Mouse (Mus musculus) forebrain, embryonic 13.5 days (tissue): ENCODE measurements around the gene Gpr1. TPM values are rescaled to one million over a fixed set of nuclear protein-coding genes. Genes with fewer than 3 reads are reported as not detected.
A peak's percentile ranks its signal among the peaks of the same experiment; 100 is the strongest.

Experiments used
- ATAC-seq: fragments of 200-750 bp; cut with Nextera tagmentation; 2 replicates; pipeline ENCODE4 v1.8.0; 2017
- H3K27ac ChIP-seq: fragments of 300-500 bp; sonication (generic); 2 replicates; pipeline ENCODE4 v1.5.1; 2015; ENCODE audit warnings: inconsistent platforms, mild to moderate bottlenecking, moderate library complexity
- H3K27me3 ChIP-seq: fragments of 300-500 bp; sonication (generic); 2 replicates; pipeline ENCODE4 v1.6.1; 2015; ENCODE audit warnings: mild to moderate bottlenecking, inconsistent platforms
- H3K36me3 ChIP-seq: fragments of 300-500 bp; sonication (generic); 2 replicates; pipeline ENCODE4 v1.6.1; 2015; ENCODE audit warnings: mild to moderate bottlenecking, inconsistent platforms; ENCODE audit not compliant: poor library complexity, severe bottlenecking
- H3K4me1 ChIP-seq: fragments of 300-500 bp; sonication (generic); 2 replicates; pipeline ENCODE4 v1.6.1; 2015; ENCODE audit warnings: inconsistent platforms
- H3K4me2 ChIP-seq: fragments of 300-500 bp; sonication (generic); 2 replicates; pipeline ENCODE4 v1.6.1; 2015; ENCODE audit warnings: inconsistent platforms, mild to moderate bottlenecking, moderate library complexity
- H3K4me3 ChIP-seq: fragments of 300-500 bp; sonication (generic); 2 replicates; pipeline ENCODE4 v1.5.1; 2015; ENCODE audit warnings: mild to moderate bottlenecking, inconsistent platforms
- H3K9ac ChIP-seq: fragments of 300-500 bp; sonication (generic); 2 replicates; pipeline ENCODE4 v1.6.1; 2015; ENCODE audit warnings: mild to moderate bottlenecking, inconsistent platforms
- H3K9me3 ChIP-seq: fragments of 300-500 bp; sonication (generic); replicated peaks from 2 replicates; pipeline ENCODE4 v1.6.1; 2016; ENCODE audit warnings: inconsistent platforms
- WGBS: fragments of 180-500 bp; shearing (Covaris S2); methylation state at CpG from one replicate; pipeline ENCODE4 v1.1.7; 2015; 5-methylcytosine and 5-hydroxymethylcytosine counted together
- polyA plus RNA-seq: library from polyadenylated mRNA; unstranded; fragments of >200 nt; fragmentation: Nextera tagmentation; extraction: Ambion mirVana; gene quantifications from 2 replicates; pipeline ENCODE4 v1.2.1, GENCODE M21; 2015

The Gpr1 gene
- 0.14 and 0.48 TPM in 2 replicates for polyA plus RNA-seq

- no peaks in the 10 kb centered on the region for H3K36me3 ChIP-seq
- peak within 1 kb of the TSS; percentile 49 for H3K4me2 ChIP-seq
- H3K4me1 ChIP-seq = peaks cover 15% of the 10 kb centered on the region
- H3K27ac ChIP-seq = no peak within 1 kb of the TSS
- H3K9ac ChIP-seq = peak within 1 kb of the TSS; percentile 51
- H3K4me3 ChIP-seq = peak within 1 kb of the TSS; percentile 20
- peaks cover 5% of the 10 kb centered on the region; the same call in 1 of the 2 replicates for H3K27me3 ChIP-seq
- no peak for ATAC-seq
- no peaks in the 10 kb centered on the region; the same call in 1 of the 2 replicates for H3K9me3 ChIP-seq
- 35% methylated on average over 3 of the region's 3 CpGs for WGBS
These were observed at the start of gene Gpr1 for GRCm38 (mm10) chr1:63214271-63214558. Gpr1 (minus strand) TSS chr1:63214543.

DNA sequence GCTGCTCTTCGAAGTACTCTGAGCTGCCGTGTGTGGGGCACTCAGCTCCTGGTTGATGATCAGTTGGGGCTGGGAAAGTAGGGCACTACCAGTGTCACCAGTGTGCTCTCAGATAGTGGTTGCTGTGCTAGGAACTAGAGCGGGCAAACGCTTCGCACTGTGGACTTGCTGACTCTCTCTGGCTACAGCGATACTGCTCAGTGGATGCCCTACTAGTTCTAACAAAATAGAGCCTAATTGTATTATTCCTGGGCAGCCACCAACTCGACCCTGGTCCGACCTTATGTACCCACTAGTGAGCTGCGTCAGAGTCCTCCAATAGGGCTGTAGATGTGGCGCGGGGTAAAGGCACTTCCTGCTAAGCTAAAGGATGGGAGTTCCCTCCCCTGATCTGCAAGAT lies 49.3 kb upstream of the Gpr1 start:
- H3K4me1 ChIP-seq = no peaks in the 10 kb centered on the region
- peaks cover 81% of the 10 kb centered on the region for H3K27me3 ChIP-seq
- no peak overlapping the region for H3K27ac ChIP-seq
- no peak for ATAC-seq
- H3K9me3 ChIP-seq = no peaks in the 10 kb centered on the region
- H3K4me2 ChIP-seq = no peak overlapping the region
- no peak overlapping the region for H3K9ac ChIP-seq
- H3K4me3 ChIP-seq = no peak overlapping the region
- H3K36me3 ChIP-seq = no peaks in the 10 kb centered on the region
- 30% methylated on average over 11 of the region's 11 CpGs for WGBS

DNA sequence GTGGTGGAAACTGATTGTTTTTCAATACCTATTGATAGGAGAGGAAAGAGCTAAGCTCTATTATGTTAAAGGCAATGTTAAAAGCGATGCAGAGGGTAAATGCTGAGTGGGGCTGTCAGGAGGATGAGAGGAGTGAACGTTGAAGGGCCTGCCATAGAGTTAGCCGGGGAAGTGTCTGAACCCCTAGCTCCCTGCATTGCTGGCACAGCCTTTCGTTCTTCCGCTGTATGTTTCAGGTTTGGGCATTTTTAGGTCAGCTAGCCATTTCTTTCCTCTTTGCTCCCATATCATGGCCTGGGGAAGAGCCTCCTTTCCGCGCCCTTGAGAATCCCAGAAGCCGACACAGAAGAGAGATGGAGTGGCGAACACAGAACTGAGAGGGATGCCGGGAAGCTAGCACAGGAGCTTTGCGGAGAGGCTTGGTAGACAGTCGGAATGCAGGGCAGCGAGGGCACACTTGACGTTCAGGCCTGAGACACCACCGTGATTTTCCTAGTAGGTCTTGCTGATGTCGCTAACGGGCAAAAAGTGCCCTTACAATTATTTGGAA lies 46.8 kb upstream of the Gpr1 start:
- no peak overlapping the region for H3K4me2 ChIP-seq
- no peak overlapping the region for H3K9ac ChIP-seq
- peaks cover 7% of the 10 kb centered on the region for H3K4me1 ChIP-seq
- no peak for ATAC-seq
- H3K27ac ChIP-seq = no peak overlapping the region
- no peak overlapping the region for H3K4me3 ChIP-seq
- H3K9me3 ChIP-seq = no peaks in the 10 kb centered on the region
- H3K36me3 ChIP-seq = no peaks in the 10 kb centered on the region
- 44% methylated on average over 17 of the region's 17 CpGs for WGBS
- H3K27me3 ChIP-seq = peaks cover 88% of the 10 kb centered on the region

DNA sequence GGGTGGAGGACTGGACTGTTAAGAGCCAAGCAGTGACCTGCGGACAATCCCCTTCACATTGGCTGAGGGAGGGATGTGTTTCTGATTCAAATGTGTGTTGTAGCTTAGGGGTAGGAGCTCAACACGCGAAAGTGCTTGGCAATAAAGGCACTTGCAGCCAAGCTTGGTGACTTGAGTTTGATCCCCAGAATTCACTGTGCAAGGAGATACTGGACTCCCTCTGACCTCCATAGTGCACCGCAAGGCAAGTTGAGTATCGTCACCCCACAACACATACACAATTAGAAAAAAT lies 46.3 kb upstream of the Gpr1 start:
- Histone ChIP-seq H3K9ac (no peak overlapping the region), H3K4me3 (no peak overlapping the region), H3K36me3 (no peaks in the 10 kb centered on the region), H3K27me3 (peaks cover 90% of the 10 kb centered on the region), H3K4me2 (no peak overlapping the region), H3K4me1 (peaks cover 10% of the 10 kb centered on the region), H3K9me3 (no peaks in the 10 kb centered on the region), H3K27ac (no peak overlapping the region)
- 40% methylated on average over 5 of the region's 5 CpGs for WGBS
- no peak for ATAC-seq

GRCm38 (mm10) chr1:63259916-63260741 lies 45.8 kb upstream of the Gpr1 start:
- Histone ChIP-seq H3K4me3 (no peak overlapping the region), H3K27ac (no peak overlapping the region), H3K27me3 (peaks cover 90% of the 10 kb centered on the region), H3K9ac (no peak overlapping the region), H3K36me3 (no peaks in the 10 kb centered on the region), H3K9me3 (no peaks in the 10 kb centered on the region), H3K4me2 (no peak overlapping the region), H3K4me1 (peaks cover 16% of the 10 kb centered on the region)
- 53% methylated on average over 17 of the region's 17 CpGs for WGBS
- ATAC-seq = no peak

DNA sequence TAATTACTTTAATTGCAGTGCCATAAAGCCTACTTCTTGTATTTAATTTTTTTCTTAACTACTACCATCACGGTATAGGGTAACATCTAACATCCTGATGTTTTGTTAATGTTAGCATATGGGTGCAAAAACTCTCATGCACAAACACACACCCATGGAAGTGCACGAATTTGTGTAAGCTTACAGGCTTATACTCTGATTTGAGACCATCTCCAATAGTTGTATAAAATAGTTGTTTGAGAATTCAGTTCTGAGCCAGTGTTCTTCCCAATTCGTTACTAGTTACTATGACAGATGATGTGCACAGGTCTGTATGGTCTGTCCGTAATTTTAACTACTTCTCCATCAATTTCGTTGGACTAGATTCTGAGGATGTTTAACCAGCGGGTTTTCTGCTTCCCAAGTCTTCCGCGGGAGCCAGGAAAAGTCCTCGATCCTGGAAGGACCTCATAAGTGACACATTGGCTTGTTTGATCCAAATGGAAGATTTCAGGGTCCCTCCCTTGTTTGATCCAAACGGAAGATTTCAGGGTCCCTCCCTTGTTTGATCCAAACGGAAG lies 45.0 kb upstream of the Gpr1 start:
- Histone ChIP-seq H3K9ac (no peak overlapping the region), H3K9me3 (no peaks in the 10 kb centered on the region), H3K27ac (no peak overlapping the region), H3K4me1 (peaks cover 16% of the 10 kb centered on the region), H3K4me3 (no peak overlapping the region), H3K4me2 (no peak overlapping the region), H3K27me3 (peaks cover 90% of the 10 kb centered on the region), H3K36me3 (no peaks in the 10 kb centered on the region)
- WGBS = 45% methylated on average over 11 of the region's 11 CpGs
- ATAC-seq = no peak

DNA sequence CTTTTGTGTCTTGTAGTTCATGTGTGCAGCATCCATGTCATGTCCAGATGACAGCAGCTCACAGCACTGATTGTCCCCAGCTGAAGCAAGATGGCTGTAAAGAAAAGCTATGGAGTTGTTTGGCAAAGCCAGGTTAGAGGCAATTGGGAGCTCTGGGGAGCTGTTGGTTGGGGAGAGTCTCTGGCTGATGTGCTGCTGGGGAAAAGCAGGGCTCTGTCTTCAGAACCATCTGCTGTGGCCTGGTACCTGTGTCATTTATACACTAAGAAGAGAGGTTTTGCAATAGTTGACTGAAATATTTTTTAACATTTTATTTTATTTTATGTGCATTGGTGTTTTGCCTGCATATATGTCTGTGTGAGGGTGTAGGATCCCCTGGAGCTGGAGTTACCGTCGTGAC lies 44.2 kb upstream of the Gpr1 start:
- no peak for ATAC-seq
- no peaks in the 10 kb centered on the region for H3K9me3 ChIP-seq
- H3K36me3 ChIP-seq = no peaks in the 10 kb centered on the region
- H3K4me1 ChIP-seq = peaks cover 16% of the 10 kb centered on the region
- no peak overlapping the region for H3K9ac ChIP-seq
- H3K27ac ChIP-seq = no peak overlapping the region
- peaks cover 87% of the 10 kb centered on the region for H3K27me3 ChIP-seq
- no peak overlapping the region for H3K4me3 ChIP-seq
- WGBS = 49% methylated on average over 2 of the region's 2 CpGs
- H3K4me2 ChIP-seq = no peak overlapping the region

- no peak overlapping the region for H3K4me3 ChIP-seq
- H3K27ac ChIP-seq = peak overlapping the region; percentile 75
- H3K4me1 ChIP-seq = peaks cover 30% of the 10 kb centered on the region
- no peak overlapping the region for H3K9ac ChIP-seq
- H3K4me2 ChIP-seq = no peak overlapping the region; the same call in 1 of the 2 replicates
- peak; percentile 80 for ATAC-seq
- H3K27me3 ChIP-seq = peaks cover 92% of the 10 kb centered on the region
- WGBS = 12% methylated on average over 5 of the region's 5 CpGs
- no peaks in the 10 kb centered on the region for H3K36me3 ChIP-seq
- H3K9me3 ChIP-seq = no peaks in the 10 kb centered on the region
These were observed 41.7 kb upstream of the Gpr1 start for GRCm38 (mm10) chr1:63256083-63256482.

DNA sequence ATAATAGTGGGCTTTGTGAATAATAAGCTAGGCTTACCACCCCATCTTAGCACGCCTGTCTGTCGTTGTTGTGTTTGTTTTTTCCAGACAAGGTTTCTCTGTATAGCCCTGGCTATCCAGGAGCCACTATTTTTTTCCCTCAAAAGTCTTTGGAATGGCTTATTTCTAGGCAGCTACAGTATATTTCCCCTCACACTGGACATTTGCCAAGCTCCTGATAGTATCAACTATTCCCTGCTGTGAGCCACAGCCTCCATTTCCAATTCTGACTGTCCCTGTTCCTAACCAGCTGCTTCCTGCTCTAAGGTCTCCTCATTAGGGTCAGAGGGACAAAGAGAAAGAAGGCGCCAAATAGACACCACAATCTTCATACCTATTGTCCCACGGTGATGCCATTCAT lies 40.8 kb upstream of the Gpr1 start:
- WGBS = 13% methylated on average over 4 of the region's 4 CpGs

DNA sequence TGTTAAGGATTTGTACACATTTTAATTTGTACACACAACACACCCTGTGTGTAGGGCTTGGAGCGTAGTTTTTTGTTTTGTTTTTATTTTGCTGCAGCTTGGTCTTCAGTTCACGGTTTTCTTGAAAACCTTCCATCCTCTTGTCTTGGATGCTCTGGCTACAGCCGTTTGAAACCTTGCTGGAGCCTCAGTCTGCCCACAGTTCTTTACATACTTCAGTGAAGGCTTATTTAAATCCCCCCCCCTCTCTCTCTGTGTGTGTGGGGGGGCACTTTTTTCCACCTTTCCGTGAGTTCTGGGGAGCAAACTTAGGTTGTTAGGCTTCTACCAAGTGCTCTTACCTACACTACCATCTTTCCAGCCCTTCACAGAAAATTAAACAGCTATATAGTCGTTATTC lies 38.9 kb upstream of the Gpr1 start:
- Histone ChIP-seq H3K9ac (0 out of 2 replicates have a peak overlapping the region, but pooled peaks have one; percentile 14), H3K4me3 (no peak overlapping the region), H3K9me3 (no peaks in the 10 kb centered on the region), H3K27ac (peak overlapping the region; percentile 44; the same call in 1 of the 2 replicates), H3K4me1 (peaks cover 37% of the 10 kb centered on the region), H3K4me2 (peak overlapping the region; percentile 42), H3K27me3 (peaks cover 93% of the 10 kb centered on the region), H3K36me3 (no peaks in the 10 kb centered on the region)
- 15% methylated on average over 5 of the region's 5 CpGs for WGBS
- ATAC-seq = no peak

More for the DNA sequence above, 40.8 kb upstream of the Gpr1 start:
- H3K36me3 ChIP-seq = no peaks in the 10 kb centered on the region
- H3K4me1 ChIP-seq = peaks cover 30% of the 10 kb centered on the region
- no peak for ATAC-seq
- H3K27ac ChIP-seq = peak overlapping the region; percentile 69
- no peak overlapping the region for H3K4me3 ChIP-seq
- no peak overlapping the region for H3K9ac ChIP-seq
- H3K9me3 ChIP-seq = no peaks in the 10 kb centered on the region
- H3K27me3 ChIP-seq = peaks cover 90% of the 10 kb centered on the region
- no peak overlapping the region for H3K4me2 ChIP-seq

GRCm38 (mm10) chr1:63252351-63253209 lies 38.2 kb upstream of the Gpr1 start:
- H3K4me2 ChIP-seq = peak overlapping the region; percentile 42
- H3K27me3 ChIP-seq = peaks cover 95% of the 10 kb centered on the region

DNA sequence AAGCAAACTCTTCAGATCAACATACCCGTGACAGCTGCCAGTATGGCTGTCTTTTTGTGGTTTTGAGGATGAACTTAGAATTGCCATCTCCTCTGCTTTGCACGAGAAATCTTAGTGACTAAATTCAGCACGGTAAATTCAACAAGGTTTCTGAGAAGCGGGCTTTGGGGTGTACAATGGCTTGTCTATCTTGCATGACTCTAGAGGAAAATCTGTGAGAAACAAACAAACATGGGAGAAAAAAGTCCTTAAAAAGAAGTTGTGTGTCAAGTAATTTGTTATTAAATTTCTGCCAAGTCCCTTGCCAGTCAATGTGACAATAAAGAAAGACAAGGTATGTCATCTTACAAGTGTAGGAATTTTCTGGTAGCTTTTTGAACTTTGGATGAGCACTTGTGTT lies 34.9 kb upstream of the Gpr1 start:
- ATAC-seq = no peak
- H3K4me1 ChIP-seq = peaks cover 32% of the 10 kb centered on the region

More at GRCm38 (mm10) chr1:63252351-63253209, 38.2 kb upstream of the Gpr1 start:
- no peak overlapping the region for H3K4me3 ChIP-seq
- ATAC-seq = peak; percentile 22; the same call in 1 of the 2 replicates
- no peaks in the 10 kb centered on the region for H3K36me3 ChIP-seq
- peaks cover 44% of the 10 kb centered on the region for H3K4me1 ChIP-seq
- WGBS = 24% methylated on average over 24 of the region's 24 CpGs
- H3K27ac ChIP-seq = peak overlapping the region; percentile 44
- H3K9ac ChIP-seq = peak overlapping the region; percentile 14; the same call in 1 of the 2 replicates
- no peaks in the 10 kb centered on the region for H3K9me3 ChIP-seq

More for the DNA sequence above, 34.9 kb upstream of the Gpr1 start:
- Histone ChIP-seq H3K27me3 (peaks cover 76% of the 10 kb centered on the region), H3K27ac (no peak overlapping the region), H3K4me2 (no peak overlapping the region), H3K4me3 (no peak overlapping the region), H3K36me3 (no peaks in the 10 kb centered on the region), H3K9me3 (no peaks in the 10 kb centered on the region), H3K9ac (no peak overlapping the region)
- WGBS = 52% methylated on average over 4 of the region's 4 CpGs
